Mouse (Mus musculus) CH12.LX (cell line): Measurements from ENCODE around the gene Msi1.

Source experiments
- CTCF ChIP-seq, 2 experiments: IDR thresholded peaks in 1 of 2; conservative IDR thresholded peaks in 1 of 2; 2 replicates each; pipeline ENCODE4 v1.5.1; 2011 to 2012; ENCODE audit warnings: low read depth in 2 of 2, low read length in 2 of 2, improper control_type of control experiment in 1 of 2, inconsistent platforms in 1 of 2, mild to moderate bottlenecking in 1 of 2, moderate library complexity in 1 of 2
- ELF1 ChIP-seq: IDR thresholded peaks from 2 replicates; pipeline ENCODE4 v1.6.1; 2014; ENCODE audit warnings: low read depth, mild to moderate bottlenecking, inconsistent platforms, low read length, improper control_type of control experiment
- EP300 ChIP-seq: IDR thresholded peaks from 2 replicates; pipeline ENCODE4 v1.6.1; 2011; ENCODE audit warnings: low read length, improper control_type of control experiment
- GABPA ChIP-seq: IDR thresholded peaks from 2 replicates; pipeline ENCODE4 v1.6.1; 2012; ENCODE audit warnings: low read depth, low read length, improper control_type of control experiment, inconsistent platforms; ENCODE audit not compliant: insufficient replicate concordance
- MXI1 ChIP-seq: IDR thresholded peaks from 2 replicates; pipeline ENCODE4 v1.6.1; 2011; ENCODE audit warnings: mild to moderate bottlenecking, low read depth, low read length, improper control_type of control experiment
- NELFE ChIP-seq: IDR thresholded peaks from 2 replicates; pipeline ENCODE4 v1.6.1; 2011; ENCODE audit warnings: low read depth, low read length, improper control_type of control experiment
- POLR2A ChIP-seq: IDR thresholded peaks from 2 replicates; pipeline ENCODE4 v1.6.1; 2011; ENCODE audit warnings: low read depth, mild to moderate bottlenecking, improper control_type of control experiment, low read length
- TBP ChIP-seq: conservative IDR thresholded peaks from 2 replicates; pipeline ENCODE4 v1.6.1; 2011; ENCODE audit warnings: low read depth, low read length, improper control_type of control experiment
- USF1 ChIP-seq: IDR thresholded peaks from 2 replicates; pipeline ENCODE4 v1.6.1; 2014; ENCODE audit warnings: low read depth, mild to moderate bottlenecking, inconsistent platforms, low read length, improper control_type of control experiment
- USF2 ChIP-seq: conservative IDR thresholded peaks from 2 replicates; pipeline ENCODE4 v1.6.1; 2011; ENCODE audit warnings: low read depth, low read length, improper control_type of control experiment
- ZMIZ1 ChIP-seq: IDR thresholded peaks from 2 replicates; pipeline ENCODE4 v1.6.1; 2012; ENCODE audit warnings: low read depth, mild to moderate bottlenecking, inconsistent platforms, low read length, improper control_type of control experiment

DNA sequence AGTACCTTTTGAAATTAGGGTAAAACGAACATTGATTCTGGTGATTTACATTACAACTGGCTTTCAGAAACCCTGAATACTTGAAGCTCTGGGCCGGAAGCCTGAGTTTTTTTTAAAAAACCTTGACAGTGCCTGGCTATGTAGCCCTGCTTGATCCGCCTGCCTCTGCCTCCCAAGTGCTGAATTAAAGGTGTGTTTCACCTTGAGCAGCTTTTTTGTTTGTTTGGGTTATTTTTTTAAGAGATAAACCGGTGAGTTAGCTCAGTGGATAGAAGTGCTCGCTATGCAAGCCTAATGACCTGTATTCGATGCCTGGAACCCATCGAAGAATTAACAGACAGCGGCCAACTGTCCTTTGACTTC lies 61.2 kb downstream of the Msi1 start:
- no peak for TF ChIP-seq TBP
- no peak for TF ChIP-seq POLR2A
- no peak for TF ChIP-seq ZMIZ1
- TF ChIP-seq ELF1 = no peak
- TF ChIP-seq USF1 = no peak
- no peak for TF ChIP-seq GABPA
- no peak for TF ChIP-seq EP300
- no peak for TF ChIP-seq CTCF (conservative IDR thresholded peaks at IDR 0.05 in 1 of 2, IDR thresholded peaks at IDR 0.05 in 1 of 2; ENCODE audit: low read depth in 2 of 2, low read length in 2 of 2)
- no peak for TF ChIP-seq USF2
- no peak for TF ChIP-seq NELFE
- TF ChIP-seq MXI1 = peak; percentile 17; the same call in 1 of the 2 replicates
